Mouse (Mus musculus) forebrain, embryonic 12.5 days (tissue): ENCODE results near the gene Rgs3. TPM values are rescaled to one million over a fixed set of nuclear protein-coding genes. Genes with fewer than 3 reads are reported as not detected.

Experiments
- ATAC-seq: fragments of 200-750 bp; cut with Nextera tagmentation; 2 replicates; pipeline ENCODE4 v1.8.0; 2017; ENCODE audit warnings: moderate TSS enrichment; ENCODE audit not compliant: low FRiP score
- H3K27ac ChIP-seq: fragments of 300-500 bp; sonication (generic); 2 replicates; pipeline ENCODE4 v1.5.1; 2016; ENCODE audit warnings: mild to moderate bottlenecking
- H3K27me3 ChIP-seq: fragments of 300-500 bp; sonication (generic); 2 replicates; pipeline ENCODE4 v1.6.1; 2016; ENCODE audit warnings: mild to moderate bottlenecking
- H3K36me3 ChIP-seq: fragments of 300-500 bp; sonication (generic); replicated peaks from 2 replicates; pipeline ENCODE4 v1.6.1; 2016; ENCODE audit warnings: mild to moderate bottlenecking
- H3K4me1 ChIP-seq: fragments of 300-500 bp; sonication (generic); 2 replicates; pipeline ENCODE4 v1.6.1; 2016
- H3K4me2 ChIP-seq: fragments of 300-500 bp; sonication (generic); 2 replicates; pipeline ENCODE4 v1.6.1; 2016; ENCODE audit warnings: mild to moderate bottlenecking, moderate library complexity
- H3K4me3 ChIP-seq: fragments of 300-500 bp; sonication (generic); replicated peaks from 2 replicates; pipeline ENCODE4 v1.5.1; 2016; ENCODE audit warnings: mild to moderate bottlenecking
- H3K9ac ChIP-seq: fragments of 300-500 bp; sonication (generic); 2 replicates; pipeline ENCODE4 v1.6.1; 2016; ENCODE audit warnings: mild to moderate bottlenecking
- H3K9me3 ChIP-seq: fragments of 300-500 bp; sonication (generic); 2 replicates; pipeline ENCODE4 v1.6.1; 2016
- WGBS: fragments of 180-500 bp; shearing (Covaris S2); methylation state at CpG from one replicate; pipeline ENCODE4 v1.1.7; 2016; 5-methylcytosine and 5-hydroxymethylcytosine counted together
- polyA plus RNA-seq: library from polyadenylated mRNA; unstranded; fragments of >200 nt; fragmentation: Nextera tagmentation; extraction: Ambion mirVana; gene quantifications from 2 replicates; pipeline ENCODE4 v1.2.1, GENCODE M21; 2016

The Rgs3 gene
- polyA plus RNA-seq, 1 experiment from 2014 or later = 54.3 TPM

DNA sequence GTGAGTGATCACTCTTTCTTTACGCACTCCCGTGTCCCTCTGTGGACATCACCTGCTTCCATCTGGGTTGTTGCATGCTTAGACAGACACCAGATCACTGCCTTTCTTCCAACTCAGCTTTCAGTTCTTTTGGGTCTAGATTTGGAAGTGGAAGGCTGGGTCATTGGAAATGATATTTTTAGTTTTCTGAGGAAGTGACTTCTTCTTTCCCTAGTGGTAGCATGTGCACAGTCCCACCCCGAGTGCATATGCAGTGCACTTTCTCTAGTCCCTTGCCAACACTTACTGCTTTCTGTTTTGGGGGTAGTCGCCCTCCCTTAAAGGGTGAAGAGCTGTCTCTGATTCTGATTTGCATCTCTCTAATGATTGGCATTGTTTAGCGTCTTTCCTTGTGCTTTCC is 170.3 kb downstream of the Rgs3 start:
- Histone ChIP-seq H3K9me3 (no peaks in the 10 kb centered on the region; the same call in 1 of the 2 replicates), H3K4me3 (no peak overlapping the region)
- WGBS = 78% methylated on average over 5 of the region's 5 CpGs

DNA sequence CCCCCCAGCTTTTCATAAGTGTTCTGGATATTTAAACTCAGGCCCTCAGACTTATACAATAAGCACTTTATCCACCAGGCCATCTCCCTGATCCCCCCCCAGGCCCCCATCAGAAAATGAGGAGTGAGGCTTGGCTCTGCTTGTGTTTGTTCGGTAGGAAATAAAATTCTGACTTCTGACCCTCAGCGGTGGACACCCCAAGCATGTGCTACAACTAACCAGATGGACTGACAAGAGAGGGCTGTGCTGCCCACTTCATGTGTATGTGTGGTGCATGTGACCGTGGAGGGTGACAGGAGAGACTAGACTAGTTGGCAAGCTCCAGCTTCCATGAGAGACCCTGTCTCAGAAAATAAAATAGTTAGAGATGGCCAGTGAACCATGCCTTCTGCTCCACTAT is 171.2 kb downstream of the Rgs3 start:
- ATAC-seq = no peak
- no peaks in the 10 kb centered on the region; the same call in none of the 2 replicates for H3K4me1 ChIP-seq
- H3K36me3 ChIP-seq = no peaks in the 10 kb centered on the region
- no peak overlapping the region for H3K4me3 ChIP-seq
- H3K27me3 ChIP-seq = no peaks in the 10 kb centered on the region
- no peak overlapping the region for H3K9ac ChIP-seq
- no peak overlapping the region for H3K4me2 ChIP-seq
- WGBS = 82% methylated on average over 3 of the region's 3 CpGs
- H3K9me3 ChIP-seq = no peaks in the 10 kb centered on the region
- H3K27ac ChIP-seq = no peak overlapping the region

More for the DNA sequence above, 170.3 kb downstream of the Rgs3 start:
- Histone ChIP-seq H3K36me3 (no peaks in the 10 kb centered on the region), H3K4me1 (no peaks in the 10 kb centered on the region; the same call in 1 of the 2 replicates), H3K4me2 (no peak overlapping the region), H3K27me3 (no peaks in the 10 kb centered on the region), H3K27ac (no peak overlapping the region), H3K9ac (no peak overlapping the region)
- no peak for ATAC-seq

DNA sequence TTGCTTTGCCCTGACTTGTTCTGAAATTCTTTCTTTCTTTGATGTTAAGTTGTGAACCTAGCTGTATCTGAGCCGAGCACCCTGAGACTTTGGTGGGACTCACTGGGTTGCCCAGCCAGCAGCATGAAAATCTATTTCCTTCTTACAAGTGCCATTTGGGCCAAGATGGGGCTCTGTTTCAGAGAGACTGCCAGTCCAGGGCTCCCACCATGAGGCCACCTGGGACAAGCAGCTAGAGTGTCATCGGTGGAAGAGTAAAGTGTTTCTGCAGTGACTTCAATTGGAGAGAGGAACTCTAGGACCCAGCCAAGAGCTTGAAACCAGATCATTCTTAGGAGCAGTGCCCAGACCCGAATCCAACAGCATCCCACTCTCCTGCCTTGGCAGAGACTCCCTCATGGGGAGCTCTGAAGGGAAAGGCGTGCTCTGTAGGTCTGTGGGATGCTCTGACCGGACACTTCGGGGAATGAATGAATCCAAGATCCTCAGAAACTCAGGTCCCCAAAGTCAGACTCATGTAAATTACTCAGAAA is 171.9 kb downstream of the Rgs3 start:
- Histone ChIP-seq H3K4me3 (no peak overlapping the region), H3K9ac (no peak overlapping the region), H3K4me2 (no peak overlapping the region), H3K27ac (no peak overlapping the region), H3K4me1 (peaks cover 6% of the 10 kb centered on the region), H3K36me3 (no peaks in the 10 kb centered on the region), H3K9me3 (no peaks in the 10 kb centered on the region), H3K27me3 (no peaks in the 10 kb centered on the region)
- no peak for ATAC-seq
- WGBS = 91% methylated on average over 6 of the region's 6 CpGs

DNA sequence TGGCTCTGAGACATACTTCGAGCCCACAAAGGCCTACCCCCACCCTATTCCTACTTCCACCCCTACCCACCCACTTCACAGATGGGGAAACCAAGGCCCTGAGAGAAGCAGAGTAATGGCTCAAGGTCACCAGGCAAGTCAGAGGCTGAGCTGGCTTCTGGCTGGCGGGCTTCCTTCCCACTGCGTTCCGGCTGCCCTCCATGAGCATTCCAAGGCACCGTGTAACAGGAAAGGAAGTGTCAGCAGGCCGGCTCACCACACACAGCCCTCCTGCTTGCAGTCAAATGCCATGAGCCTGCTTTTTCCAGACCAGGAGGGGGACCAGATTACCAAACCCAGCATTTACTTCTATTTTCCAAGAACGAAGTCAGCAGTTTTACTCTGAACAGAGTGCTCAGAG is 172.4 kb downstream of the Rgs3 start:
- no peak for ATAC-seq
- H3K36me3 ChIP-seq = no peaks in the 10 kb centered on the region
- no peak overlapping the region for H3K4me3 ChIP-seq
- H3K27me3 ChIP-seq = no peaks in the 10 kb centered on the region
- H3K9me3 ChIP-seq = no peaks in the 10 kb centered on the region
- H3K27ac ChIP-seq = no peak overlapping the region
- 86% methylated on average over 7 of the region's 7 CpGs for WGBS
- no peak overlapping the region for H3K4me2 ChIP-seq
- H3K4me1 ChIP-seq = peaks cover 6% of the 10 kb centered on the region; the same call in 1 of the 2 replicates
- H3K9ac ChIP-seq = no peak overlapping the region

DNA sequence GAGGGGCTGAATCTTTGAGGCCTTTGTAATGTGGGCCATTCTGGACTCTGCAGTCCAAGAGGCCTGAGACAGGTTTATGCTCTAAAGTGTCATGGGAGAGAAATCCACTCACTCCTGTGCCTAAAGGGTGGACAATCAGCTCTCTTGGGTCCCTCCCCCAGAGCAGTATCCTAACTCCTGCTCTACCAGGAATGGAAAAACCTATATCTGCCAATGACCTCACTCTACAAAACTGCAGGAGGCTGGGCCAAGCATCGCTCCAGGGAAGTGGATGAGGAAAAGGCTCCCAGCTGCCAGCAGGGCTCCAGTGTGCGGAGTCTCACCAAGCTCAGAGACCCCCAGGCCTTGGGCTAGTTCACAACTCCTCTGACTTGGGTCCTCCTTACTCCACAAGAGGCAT is 173.2 kb downstream of the Rgs3 start:
- WGBS = 73% methylated on average over 2 of the region's 2 CpGs
- no peak overlapping the region for H3K9ac ChIP-seq
- no peak overlapping the region for H3K4me3 ChIP-seq
- H3K9me3 ChIP-seq = no peaks in the 10 kb centered on the region
- no peaks in the 10 kb centered on the region for H3K36me3 ChIP-seq
- H3K4me1 ChIP-seq = peaks cover 6% of the 10 kb centered on the region; the same call in 1 of the 2 replicates
- no peaks in the 10 kb centered on the region for H3K27me3 ChIP-seq
- ATAC-seq = no peak
- H3K4me2 ChIP-seq = no peak overlapping the region
- no peak overlapping the region; the same call in 1 of the 2 replicates for H3K27ac ChIP-seq

DNA sequence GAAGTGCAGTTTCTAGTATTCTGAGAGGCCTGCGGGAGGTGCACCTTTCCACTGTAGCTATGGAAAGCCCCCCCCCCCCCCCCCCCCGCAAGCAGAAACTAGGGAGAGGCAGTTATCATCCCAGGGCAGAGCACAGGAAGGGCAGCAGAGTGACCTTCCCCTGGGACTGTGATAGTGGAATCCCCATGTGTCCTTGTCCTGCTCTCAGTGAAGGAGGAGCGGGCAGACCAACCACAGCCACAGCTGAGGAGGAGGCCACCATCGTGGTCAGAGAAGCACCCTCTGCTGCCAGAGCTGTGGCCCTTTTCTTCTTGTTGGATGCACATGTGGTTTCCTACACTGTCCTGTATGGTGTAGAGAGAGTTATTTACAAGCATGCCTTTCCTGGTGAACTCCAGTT is 174.3 kb downstream of the Rgs3 start:
- Histone ChIP-seq H3K4me2 (no peak overlapping the region), H3K9me3 (no peaks in the 10 kb centered on the region), H3K36me3 (no peaks in the 10 kb centered on the region), H3K27ac (no peak overlapping the region), H3K4me3 (no peak overlapping the region), H3K27me3 (no peaks in the 10 kb centered on the region), H3K4me1 (peaks cover 10% of the 10 kb centered on the region), H3K9ac (no peak overlapping the region)
- ATAC-seq = no peak
- 70% methylated on average over 3 of the region's 4 CpGs for WGBS

DNA sequence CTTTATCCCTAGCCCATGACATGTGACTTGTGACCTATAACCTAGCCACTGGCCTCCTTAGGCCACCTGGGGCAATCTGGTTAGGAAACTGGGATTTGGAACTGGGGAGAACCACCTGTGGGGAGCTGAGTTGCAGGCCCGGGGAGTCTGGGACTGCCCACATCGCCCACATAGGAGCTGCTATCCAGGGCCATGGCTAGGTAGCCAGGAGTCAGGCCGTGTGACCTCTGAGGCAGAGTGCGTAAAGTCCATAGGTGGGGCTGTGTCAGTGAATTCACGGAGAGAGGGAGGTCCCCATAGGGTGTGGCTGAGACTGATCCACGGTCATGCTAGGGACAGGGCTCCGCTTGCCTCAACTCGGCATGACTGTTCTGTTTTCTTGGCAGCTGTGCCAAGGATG is 175.6 kb downstream of the Rgs3 start:
- no peak overlapping the region for H3K9ac ChIP-seq
- no peaks in the 10 kb centered on the region for H3K36me3 ChIP-seq
- no peak overlapping the region for H3K27ac ChIP-seq
- no peaks in the 10 kb centered on the region for H3K9me3 ChIP-seq
- no peaks in the 10 kb centered on the region for H3K27me3 ChIP-seq
- H3K4me3 ChIP-seq = no peak overlapping the region
- no peak for ATAC-seq
- no peak overlapping the region for H3K4me2 ChIP-seq
- 75% methylated on average over 8 of the region's 8 CpGs for WGBS
- H3K4me1 ChIP-seq = peaks cover 10% of the 10 kb centered on the region

DNA sequence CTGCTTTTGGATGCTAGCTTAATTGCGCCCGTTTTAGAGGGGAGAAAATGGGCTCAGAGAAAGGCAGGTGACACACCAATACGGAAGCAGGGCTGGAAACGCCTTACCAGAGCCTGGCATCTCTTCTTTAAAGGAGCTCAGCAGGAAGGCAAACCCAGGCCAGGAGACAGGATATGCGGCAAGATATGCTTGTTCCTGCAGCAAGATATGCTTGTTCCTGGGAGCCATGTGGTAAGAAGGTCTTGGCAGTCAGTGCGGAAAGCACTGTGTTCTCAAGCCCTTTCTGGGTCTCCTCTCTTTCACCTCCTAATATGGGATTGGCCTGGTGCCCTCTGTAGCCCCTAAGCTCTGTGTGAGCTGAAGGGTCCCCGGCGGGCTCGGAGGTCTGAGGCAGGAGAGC is 176.2 kb downstream of the Rgs3 start:
- ATAC-seq = no peak
- WGBS = 71% methylated on average over 9 of the region's 9 CpGs
- Histone ChIP-seq H3K36me3 (no peaks in the 10 kb centered on the region), H3K4me1 (peaks cover 10% of the 10 kb centered on the region), H3K27me3 (no peaks in the 10 kb centered on the region), H3K27ac (no peak overlapping the region), H3K9me3 (no peaks in the 10 kb centered on the region), H3K4me2 (no peak overlapping the region), H3K4me3 (no peak overlapping the region), H3K9ac (no peak overlapping the region)

DNA sequence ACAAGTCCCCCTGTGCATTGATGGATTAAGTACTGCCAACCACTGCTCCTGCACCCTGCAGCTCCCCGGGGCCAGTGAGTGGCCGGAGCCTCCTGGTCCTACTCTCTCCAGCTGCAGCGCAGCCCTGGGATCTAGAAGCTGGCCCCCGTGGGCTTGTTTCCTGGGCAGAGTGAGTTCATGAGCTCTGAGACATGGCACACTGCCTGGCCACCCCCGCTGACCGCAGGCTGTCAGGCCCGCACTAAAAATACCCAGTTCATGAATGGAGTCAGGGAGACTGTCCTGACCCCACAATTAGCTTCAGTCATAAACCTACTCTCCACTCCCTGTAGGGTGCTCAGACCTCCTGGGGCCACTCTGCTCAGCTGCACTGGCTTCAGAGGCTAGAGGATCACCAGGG is 176.8 kb downstream of the Rgs3 start:
- no peaks in the 10 kb centered on the region for H3K36me3 ChIP-seq
- H3K4me1 ChIP-seq = peaks cover 15% of the 10 kb centered on the region
- no peaks in the 10 kb centered on the region for H3K27me3 ChIP-seq
- ATAC-seq = no peak
- WGBS = 72% methylated on average over 7 of the region's 7 CpGs
- H3K4me3 ChIP-seq = no peak overlapping the region
- H3K9ac ChIP-seq = no peak overlapping the region
- H3K4me2 ChIP-seq = no peak overlapping the region
- H3K9me3 ChIP-seq = no peaks in the 10 kb centered on the region
- H3K27ac ChIP-seq = no peak overlapping the region

DNA sequence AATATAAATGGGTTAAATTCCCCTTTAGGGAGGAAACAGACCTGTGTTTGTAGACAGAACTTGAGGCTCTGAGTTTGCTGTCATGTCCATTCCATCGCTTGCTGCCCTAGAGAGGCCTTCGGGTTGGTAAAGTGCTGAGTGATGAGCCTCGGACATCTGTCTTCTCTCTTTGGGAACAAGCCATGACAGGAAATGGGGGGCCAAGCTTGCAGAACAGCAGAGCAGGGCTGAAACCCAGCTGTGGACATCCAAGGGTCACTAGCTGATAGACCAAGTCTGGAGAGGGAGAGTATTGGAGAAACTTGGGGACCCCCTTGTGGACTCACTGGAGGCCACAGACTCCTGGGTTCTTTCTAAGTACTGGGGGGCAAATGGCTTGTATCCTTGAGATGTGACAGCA is 177.3 kb downstream of the Rgs3 start:
- Histone ChIP-seq H3K9me3 (no peaks in the 10 kb centered on the region), H3K36me3 (no peaks in the 10 kb centered on the region), H3K9ac (no peak overlapping the region), H3K27me3 (no peaks in the 10 kb centered on the region), H3K27ac (no peak overlapping the region), H3K4me2 (no peak overlapping the region), H3K4me3 (no peak overlapping the region), H3K4me1 (peaks cover 20% of the 10 kb centered on the region)
- 93% methylated on average over 3 of the region's 3 CpGs for WGBS
- ATAC-seq = no peak

DNA sequence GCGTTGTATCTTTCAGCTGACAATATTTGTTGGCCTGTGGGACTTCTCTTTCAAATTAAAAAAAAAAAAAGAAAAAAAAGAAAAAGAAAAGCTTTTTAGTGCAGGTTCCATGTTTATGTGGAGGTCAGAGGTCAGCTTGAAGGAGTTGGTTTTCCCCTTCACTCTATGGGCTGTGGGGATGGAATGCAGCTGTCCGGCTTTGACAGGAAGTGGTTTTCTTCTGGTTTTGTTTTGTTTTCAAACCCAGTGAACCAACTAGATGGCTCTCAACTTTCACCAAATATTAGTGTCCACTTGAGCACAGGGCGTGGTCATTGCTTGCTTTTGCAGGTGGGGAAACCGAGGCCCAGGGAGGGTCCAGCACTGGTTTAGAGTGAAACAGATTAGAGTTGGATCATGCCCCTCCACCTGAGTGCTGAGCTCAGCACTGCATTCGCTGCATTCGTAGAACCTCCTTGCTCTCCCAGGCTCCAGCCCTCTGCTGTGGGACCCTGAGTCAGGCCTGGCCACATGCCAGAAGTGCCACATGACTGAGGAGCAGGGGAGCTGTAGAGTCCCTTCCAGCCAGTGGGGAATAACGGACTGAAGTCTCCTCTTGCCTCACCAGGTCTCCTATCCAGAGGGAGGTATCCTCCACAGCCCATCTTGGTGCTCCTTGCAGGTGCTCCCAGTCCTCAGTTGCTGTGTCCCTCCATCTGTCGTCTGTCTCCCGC is 178.5 kb downstream of the Rgs3 start:
- H3K4me3 ChIP-seq = no peak overlapping the region
- no peak overlapping the region for H3K4me2 ChIP-seq
- peaks cover 23% of the 10 kb centered on the region for H3K4me1 ChIP-seq
- H3K36me3 ChIP-seq = no peaks in the 10 kb centered on the region
- no peak for ATAC-seq
- H3K9me3 ChIP-seq = no peaks in the 10 kb centered on the region
- no peak overlapping the region for H3K9ac ChIP-seq
- H3K27ac ChIP-seq = no peak overlapping the region
- no peaks in the 10 kb centered on the region for H3K27me3 ChIP-seq
- WGBS = 79% methylated on average over 9 of the region's 9 CpGs

DNA sequence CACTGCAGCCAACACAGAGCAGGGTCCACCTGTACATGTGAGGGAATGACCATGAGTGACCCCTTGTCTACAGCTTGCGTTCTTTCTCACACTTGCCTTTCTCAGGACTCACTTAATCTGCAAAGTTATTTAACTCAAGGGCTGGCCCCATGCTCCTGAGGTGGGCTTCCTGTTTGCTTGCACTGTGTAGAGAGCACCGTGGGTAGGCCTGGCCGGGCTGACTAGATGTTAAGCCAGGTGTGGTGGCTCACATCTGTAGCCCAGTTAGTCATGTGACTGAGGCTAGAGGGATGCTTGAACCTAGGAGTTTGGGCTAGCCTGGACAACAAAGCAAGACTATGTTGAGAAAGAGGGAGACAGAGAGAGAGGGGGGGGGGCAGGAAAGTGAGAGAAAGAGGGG is 179.3 kb downstream of the Rgs3 start:
- WGBS = 88% methylated on average over 3 of the region's 3 CpGs
- Histone ChIP-seq H3K4me3 (no peak overlapping the region), H3K9ac (no peak overlapping the region), H3K27me3 (no peaks in the 10 kb centered on the region), H3K36me3 (no peaks in the 10 kb centered on the region), H3K4me1 (peaks cover 23% of the 10 kb centered on the region), H3K9me3 (no peaks in the 10 kb centered on the region), H3K27ac (no peak overlapping the region), H3K4me2 (no peak overlapping the region)
- no peak for ATAC-seq

DNA sequence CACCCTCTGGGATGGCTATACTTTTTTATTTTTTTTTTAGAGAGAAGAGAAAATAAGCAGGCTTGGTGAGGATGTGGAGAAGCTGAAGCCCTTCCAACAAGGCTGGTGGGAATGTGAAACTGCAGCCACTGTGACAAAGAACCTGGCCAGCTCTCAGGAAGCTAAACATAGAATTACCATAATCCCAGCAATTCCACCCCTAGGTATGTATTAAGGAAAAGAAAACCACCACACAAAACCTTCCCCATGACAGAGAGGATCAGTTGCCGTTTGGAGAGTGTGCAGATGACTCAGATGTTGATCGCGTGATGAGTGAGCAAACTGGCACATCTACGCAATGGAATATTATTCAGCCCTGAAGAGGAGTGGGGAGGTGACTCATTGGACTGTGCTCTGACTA is 179.9 kb downstream of the Rgs3 start:
- H3K36me3 ChIP-seq = no peaks in the 10 kb centered on the region
- WGBS = 96% methylated on average over 4 of the region's 4 CpGs

More for the DNA sequence above, 179.9 kb downstream of the Rgs3 start:
- peaks cover 23% of the 10 kb centered on the region for H3K4me1 ChIP-seq
- H3K27ac ChIP-seq = no peak overlapping the region
- no peak overlapping the region for H3K4me2 ChIP-seq
- H3K9me3 ChIP-seq = no peaks in the 10 kb centered on the region
- no peak overlapping the region for H3K4me3 ChIP-seq
- ATAC-seq = no peak
- H3K9ac ChIP-seq = no peak overlapping the region
- H3K27me3 ChIP-seq = no peaks in the 10 kb centered on the region
